Mouse (Mus musculus): ENCODE data around the gene Trim60. TPM values are rescaled to one million over a fixed set of nuclear protein-coding genes. Genes with fewer than 3 reads are reported as not detected.

The Trim60 gene
- 0.05 TPM in 1 of 2 replicates, not detected in the other for polyA plus RNA-seq (2015; fragmentation: Nextera tagmentation; extraction: Ambion mirVana)

DNA sequence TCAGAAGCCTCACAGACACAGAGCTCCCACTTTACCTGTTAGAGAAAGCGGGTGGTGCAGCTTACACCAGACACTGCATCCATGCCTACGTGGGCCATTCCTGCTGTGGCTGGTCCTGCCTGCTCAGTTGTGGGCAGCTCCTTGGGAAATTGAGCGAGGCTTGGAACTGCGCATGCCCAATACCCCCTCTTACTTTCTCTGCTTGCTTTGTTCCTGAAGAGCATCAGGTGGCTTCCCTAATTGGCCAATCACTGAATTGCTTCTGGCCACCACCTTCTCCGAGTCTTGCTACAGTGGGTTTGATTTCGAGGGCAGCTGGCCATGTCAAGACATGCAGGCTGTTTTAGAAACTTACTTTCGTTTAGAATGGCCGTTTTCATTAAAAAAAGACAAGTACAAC is at the start of gene Trim60, which contains the start of gene Trim61:
Gene Trim60 (minus strand): TSS at position 162 of the 400 bp plus-strand sequence.
Gene Trim61 (minus strand): TSS at position 101 of the 400 bp plus-strand sequence.
- Histone ChIP-seq H3K4me1 (replicated peaks) (no peaks in the 10 kb centered on the region), H3K27me3 (no peaks in the 10 kb centered on the region), H3K36me3 (no peaks in the 10 kb centered on the region), H3K9ac (no peak within 1 kb of the TSS), H3K4me3 (no peak within 1 kb of the TSS), H3K27ac (no peak within 1 kb of the TSS), H3K9me3 (replicated peaks) (no peaks in the 10 kb centered on the region), H3K4me2 (no peak within 1 kb of the TSS)
- WGBS, result 84% methylated on average over 8 of the region's 8 CpGs
- no peak for ATAC-seq (replicated peaks; ENCODE audit: insufficient number of reproducible peaks, insufficient read depth, low FRiP score, low read depth)

DNA sequence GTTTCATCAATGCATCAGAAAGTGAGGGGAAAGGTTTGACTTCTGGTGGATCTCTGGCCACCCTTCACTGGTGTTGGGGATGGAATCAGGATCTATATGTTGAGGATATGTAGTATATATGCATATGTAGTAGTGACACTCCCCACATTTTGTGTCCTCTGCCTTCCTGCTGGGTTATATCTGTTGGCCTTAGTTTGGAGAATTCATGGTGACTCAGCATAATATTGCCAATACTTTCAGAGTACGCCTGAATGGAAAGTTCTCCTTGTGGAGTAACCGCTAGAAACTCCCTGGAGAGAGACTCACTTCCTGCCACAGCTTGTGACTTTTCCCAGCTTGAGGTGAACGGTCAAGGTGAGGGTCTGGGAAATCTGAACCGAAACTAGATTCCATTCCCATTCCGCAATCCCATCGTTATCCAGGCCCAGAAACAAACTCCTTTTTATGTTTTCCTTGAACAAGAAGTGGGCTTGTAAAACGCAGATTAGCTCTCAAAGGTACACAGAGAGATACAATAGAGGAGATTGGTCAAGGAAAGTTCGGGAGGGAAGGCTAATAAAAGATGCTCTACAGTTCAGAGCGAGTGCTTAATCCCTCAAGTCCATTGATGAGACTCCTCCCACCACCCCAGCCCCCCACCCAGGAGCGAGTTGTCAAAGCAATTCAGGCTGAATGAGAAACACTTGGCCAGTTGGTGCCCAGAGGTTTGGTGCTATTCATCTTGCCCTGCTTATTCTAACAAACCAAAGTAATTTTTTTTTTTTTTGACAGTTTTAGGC is 49.5 kb upstream of the Trim60 start:
- Histone ChIP-seq H3K9me3 (replicated peaks) (no peaks in the 10 kb centered on the region), H3K36me3 (no peaks in the 10 kb centered on the region), H3K9ac (no peak overlapping the region), H3K27ac (no peak overlapping the region), H3K27me3 (no peaks in the 10 kb centered on the region), H3K4me3 (no peak overlapping the region), H3K4me1 (replicated peaks) (no peaks in the 10 kb centered on the region), H3K4me2 (no peak overlapping the region)
- no peak for ATAC-seq (replicated peaks; ENCODE audit: insufficient number of reproducible peaks, insufficient read depth, low FRiP score, low read depth)
- 49% methylated on average over 10 of the region's 10 CpGs for WGBS

DNA sequence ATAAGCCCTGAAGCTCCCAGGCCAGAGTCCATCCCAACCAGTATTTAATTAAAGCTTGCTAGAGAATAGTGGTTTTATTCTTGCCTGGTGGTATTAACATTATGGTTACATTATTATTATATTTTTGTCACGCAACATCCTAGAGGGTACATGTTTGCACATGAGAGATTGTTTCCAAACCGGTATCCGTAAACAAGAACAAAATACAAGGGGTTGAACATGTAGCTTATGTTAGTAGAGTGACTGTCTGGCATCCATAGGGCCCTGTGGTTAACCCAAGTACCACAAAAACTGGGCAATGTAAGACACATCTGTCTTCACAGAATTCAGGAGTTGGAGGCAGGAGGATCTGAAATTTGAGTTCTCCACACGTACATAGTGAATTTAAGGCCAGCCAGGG is 48.6 kb upstream of the Trim60 start:
- ATAC-seq (replicated peaks; ENCODE audit: insufficient number of reproducible peaks, insufficient read depth, low FRiP score, low read depth), result no peak
- Histone ChIP-seq H3K4me2 (no peak overlapping the region), H3K9ac (no peak overlapping the region), H3K4me3 (no peak overlapping the region), H3K27me3 (no peaks in the 10 kb centered on the region), H3K36me3 (no peaks in the 10 kb centered on the region), H3K27ac (no peak overlapping the region), H3K4me1 (replicated peaks) (no peaks in the 10 kb centered on the region), H3K9me3 (replicated peaks) (no peaks in the 10 kb centered on the region)
- 92% methylated on average over 4 of the region's 4 CpGs for WGBS

DNA sequence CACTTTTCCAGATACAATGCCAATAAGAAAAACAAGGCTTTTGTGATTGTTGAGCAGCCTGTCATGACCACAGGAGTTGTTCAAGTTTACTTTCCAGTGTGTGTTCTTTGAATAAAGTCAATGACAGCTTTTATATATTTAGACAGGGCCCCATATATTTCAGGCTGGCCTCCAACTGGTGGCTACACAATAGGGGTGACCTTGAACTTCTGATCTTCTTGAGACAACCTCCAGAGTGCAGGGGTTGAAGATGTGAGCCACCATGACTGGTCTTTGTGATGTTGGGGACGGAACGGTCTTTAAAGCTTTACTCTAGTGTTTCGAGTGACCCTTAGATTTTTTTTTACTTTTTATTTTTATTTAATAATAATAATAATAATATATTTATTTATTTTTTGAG is 47.2 kb upstream of the Trim60 start:
- Histone ChIP-seq H3K36me3 (no peaks in the 10 kb centered on the region), H3K4me1 (replicated peaks) (no peaks in the 10 kb centered on the region), H3K9me3 (replicated peaks) (no peaks in the 10 kb centered on the region), H3K9ac (no peak overlapping the region), H3K27ac (no peak overlapping the region), H3K4me2 (no peak overlapping the region), H3K4me3 (no peak overlapping the region), H3K27me3 (no peaks in the 10 kb centered on the region)
- 95% methylated on average over 3 of the region's 3 CpGs for WGBS
- no peak for ATAC-seq (replicated peaks; ENCODE audit: insufficient number of reproducible peaks, insufficient read depth, low FRiP score, low read depth)

- no peak for ATAC-seq (replicated peaks; ENCODE audit: insufficient number of reproducible peaks, insufficient read depth, low FRiP score, low read depth)
- Histone ChIP-seq H3K4me1 (replicated peaks) (no peaks in the 10 kb centered on the region), H3K9me3 (replicated peaks) (no peaks in the 10 kb centered on the region), H3K36me3 (no peaks in the 10 kb centered on the region), H3K4me2 (no peak overlapping the region), H3K9ac (no peak overlapping the region), H3K27me3 (no peaks in the 10 kb centered on the region), H3K4me3 (no peak overlapping the region), H3K27ac (no peak overlapping the region)
- 45% methylated on average over 2 of the region's 2 CpGs for WGBS
Observed at GRCm38 (mm10) chr8:65064071-65064470, 45.7 kb upstream of the Trim60 start.

DNA sequence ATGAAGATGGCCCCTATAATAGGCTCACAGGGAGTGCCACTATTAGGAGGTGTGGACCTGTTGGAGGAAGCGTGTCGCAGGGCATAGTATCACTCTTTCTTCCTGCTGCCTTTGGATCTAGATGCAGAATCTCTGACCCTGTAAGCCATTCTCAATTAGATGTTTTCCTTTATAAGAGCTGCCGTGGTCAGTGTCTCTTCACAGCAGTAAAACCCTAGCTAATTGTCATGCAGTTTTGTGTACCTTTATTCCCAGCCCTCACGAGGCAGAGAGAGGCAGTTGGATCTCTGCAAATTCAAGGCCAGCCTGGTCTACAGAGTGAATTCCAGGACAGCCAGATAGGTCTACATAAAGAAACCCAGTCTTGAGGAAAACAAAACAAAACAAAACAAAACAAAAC is 43.8 kb upstream of the Trim60 start:
- H3K36me3 ChIP-seq, result no peaks in the 10 kb centered on the region
- H3K4me2 ChIP-seq, result no peak overlapping the region
- no peak for ATAC-seq (replicated peaks; ENCODE audit: insufficient number of reproducible peaks, insufficient read depth, low FRiP score, low read depth)
- no peak overlapping the region for H3K27ac ChIP-seq
- no peaks in the 10 kb centered on the region for H3K27me3 ChIP-seq
- WGBS, result 86% methylated on average over 4 of the region's 4 CpGs
- no peak overlapping the region for H3K9ac ChIP-seq
- no peaks in the 10 kb centered on the region for H3K4me1 ChIP-seq (replicated peaks)
- H3K4me3 ChIP-seq, result no peak overlapping the region
- H3K9me3 ChIP-seq (replicated peaks), result no peaks in the 10 kb centered on the region

DNA sequence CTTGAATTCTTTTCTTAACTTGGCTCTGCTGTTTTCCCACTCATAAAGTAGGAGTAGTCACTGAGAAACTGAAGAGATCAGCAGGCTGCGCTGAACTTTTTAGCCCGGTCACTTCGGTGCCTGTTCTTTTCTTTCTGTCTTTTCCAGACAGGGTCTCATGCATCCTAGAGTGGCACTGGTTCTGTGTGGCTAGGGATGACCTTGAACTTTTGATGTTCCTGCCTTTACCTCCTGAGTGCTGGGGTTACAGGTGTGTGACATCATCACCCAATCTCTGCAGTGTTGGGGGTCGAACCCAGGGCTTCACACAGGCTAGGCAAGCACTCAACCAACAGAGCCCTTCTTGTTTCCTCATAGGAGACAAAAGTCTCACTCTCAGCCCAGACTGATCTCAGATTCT is 38.3 kb upstream of the Trim60 start:
- H3K4me2 ChIP-seq, result no peak overlapping the region
- 84% methylated on average over 4 of the region's 4 CpGs for WGBS

GRCm38 (mm10) chr8:65053968-65054367 is 35.6 kb upstream of the Trim60 start:
- H3K9me3 ChIP-seq (replicated peaks), result no peaks in the 10 kb centered on the region
- H3K4me1 ChIP-seq (replicated peaks), result no peaks in the 10 kb centered on the region
- WGBS, result 68% methylated on average over 5 of the region's 5 CpGs
- ATAC-seq (replicated peaks; ENCODE audit: insufficient number of reproducible peaks, insufficient read depth, low FRiP score, low read depth), result no peak
- no peak overlapping the region for H3K27ac ChIP-seq
- H3K4me3 ChIP-seq, result no peak overlapping the region
- no peak overlapping the region for H3K4me2 ChIP-seq
- no peaks in the 10 kb centered on the region for H3K27me3 ChIP-seq
- no peak overlapping the region for H3K9ac ChIP-seq
- no peaks in the 10 kb centered on the region for H3K36me3 ChIP-seq

More for the DNA sequence above, 38.3 kb upstream of the Trim60 start:
- Histone ChIP-seq H3K9ac (no peak overlapping the region), H3K27me3 (no peaks in the 10 kb centered on the region), H3K27ac (no peak overlapping the region), H3K4me1 (replicated peaks) (no peaks in the 10 kb centered on the region), H3K9me3 (replicated peaks) (no peaks in the 10 kb centered on the region), H3K4me3 (no peak overlapping the region), H3K36me3 (no peaks in the 10 kb centered on the region)
- ATAC-seq (replicated peaks; ENCODE audit: insufficient number of reproducible peaks, insufficient read depth, low FRiP score, low read depth), result no peak

GRCm38 (mm10) chr8:65053554-65053953 is 35.2 kb upstream of the Trim60 start:
- Histone ChIP-seq H3K4me3 (no peak overlapping the region), H3K9me3 (replicated peaks) (no peaks in the 10 kb centered on the region), H3K27me3 (no peaks in the 10 kb centered on the region), H3K4me2 (no peak overlapping the region), H3K4me1 (replicated peaks) (no peaks in the 10 kb centered on the region), H3K27ac (no peak overlapping the region), H3K9ac (no peak overlapping the region), H3K36me3 (no peaks in the 10 kb centered on the region)
- no peak for ATAC-seq (replicated peaks; ENCODE audit: insufficient number of reproducible peaks, insufficient read depth, low FRiP score, low read depth)
- 78% methylated on average over 3 of the region's 3 CpGs for WGBS

DNA sequence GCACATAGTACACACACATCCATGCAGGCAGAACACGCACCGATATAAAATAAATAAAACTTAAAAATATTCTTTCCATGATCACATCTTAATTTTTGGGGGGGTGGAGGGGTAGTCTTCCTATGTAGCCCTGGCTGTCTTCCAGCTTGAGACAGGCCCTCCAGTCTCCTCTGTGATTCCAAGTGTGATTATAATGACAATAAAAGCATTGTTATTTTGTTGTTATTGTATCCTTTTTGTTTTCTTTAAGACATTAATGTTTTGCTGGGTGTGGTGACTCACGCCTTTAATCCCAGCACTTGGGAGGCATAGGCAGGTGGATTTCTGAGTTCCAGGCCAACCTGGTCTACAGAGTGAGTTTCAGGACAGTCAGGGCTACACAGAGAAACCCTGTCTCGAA is 29.4 kb upstream of the Trim60 start:
- Histone ChIP-seq H3K9ac (no peak overlapping the region), H3K4me3 (no peak overlapping the region), H3K27me3 (no peaks in the 10 kb centered on the region), H3K36me3 (no peaks in the 10 kb centered on the region), H3K9me3 (replicated peaks) (no peaks in the 10 kb centered on the region), H3K4me2 (no peak overlapping the region), H3K27ac (no peak overlapping the region), H3K4me1 (replicated peaks) (no peaks in the 10 kb centered on the region)
- ATAC-seq (replicated peaks; ENCODE audit: insufficient number of reproducible peaks, insufficient read depth, low FRiP score, low read depth), result no peak
- WGBS, result 83% methylated on average over 4 of the region's 4 CpGs

DNA sequence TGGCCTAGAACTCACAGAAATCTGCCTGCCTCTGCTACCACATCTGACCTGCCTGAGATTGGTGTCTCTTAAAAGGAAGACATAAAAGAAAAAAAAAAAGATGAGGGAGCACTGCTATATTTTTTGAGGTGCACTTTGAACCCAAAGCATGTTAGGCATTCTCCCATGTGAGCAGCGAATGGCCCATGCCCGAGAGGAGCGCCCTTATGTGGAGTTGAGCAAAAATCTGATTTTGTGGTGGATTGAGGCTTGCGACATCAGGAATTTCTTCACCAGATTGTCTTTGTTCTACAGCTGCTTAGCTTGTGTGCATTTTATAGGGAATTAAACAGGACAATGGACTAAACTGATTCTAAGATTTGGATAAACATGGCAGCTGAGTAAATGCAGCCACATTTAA is 28.8 kb upstream of the Trim60 start:
- no peaks in the 10 kb centered on the region for H3K9me3 ChIP-seq (replicated peaks)
- H3K36me3 ChIP-seq, result no peaks in the 10 kb centered on the region
- H3K9ac ChIP-seq, result no peak overlapping the region
- no peaks in the 10 kb centered on the region for H3K4me1 ChIP-seq (replicated peaks)
- no peak for ATAC-seq (replicated peaks; ENCODE audit: insufficient number of reproducible peaks, insufficient read depth, low FRiP score, low read depth)
- WGBS, result 91% methylated on average over 4 of the region's 4 CpGs
- H3K27me3 ChIP-seq, result no peaks in the 10 kb centered on the region
- H3K4me2 ChIP-seq, result no peak overlapping the region
- no peak overlapping the region for H3K27ac ChIP-seq
- no peak overlapping the region for H3K4me3 ChIP-seq

- no peaks in the 10 kb centered on the region for H3K4me1 ChIP-seq (replicated peaks)
- H3K9ac ChIP-seq, result no peak overlapping the region
- no peak overlapping the region for H3K4me3 ChIP-seq
- H3K4me2 ChIP-seq, result no peak overlapping the region
- no peaks in the 10 kb centered on the region for H3K36me3 ChIP-seq
- 51% methylated on average over 5 of the region's 5 CpGs for WGBS
- no peaks in the 10 kb centered on the region for H3K9me3 ChIP-seq (replicated peaks)
- ATAC-seq (replicated peaks; ENCODE audit: insufficient number of reproducible peaks, insufficient read depth, low FRiP score, low read depth), result no peak
- H3K27me3 ChIP-seq, result no peaks in the 10 kb centered on the region
- H3K27ac ChIP-seq, result no peak overlapping the region
Observed at GRCm38 (mm10) chr8:65046565-65046964, 28.2 kb upstream of the Trim60 start.
